Mouse (Mus musculus) forebrain, embryonic 14.5 days (tissue): ENCODE data around the gene Cyren. TPM values are rescaled to one million over a fixed set of nuclear protein-coding genes. Genes with fewer than 3 reads are reported as not detected.

Experiments used
- ATAC-seq: fragments of 200-750 bp; cut with Nextera tagmentation; 2 replicates; pipeline ENCODE4 v1.8.0; 2017; ENCODE audit warnings: mild to moderate bottlenecking, moderate library complexity
- DNase-seq: peaks from one replicate; pipeline ENCODE4 v3.0.0-alpha.2; 2015; ENCODE audit warnings: low spot score
- H3K27ac ChIP-seq: fragments of 300-500 bp; sonication (generic); 2 replicates; pipeline ENCODE4 v1.5.1; 2014; ENCODE audit warnings: low read depth, mild to moderate bottlenecking, control low read depth, low read length, moderate library complexity
- H3K27me3 ChIP-seq: fragments of 300-500 bp; sonication (generic); replicated peaks from 2 replicates; pipeline ENCODE4 v1.6.1; 2014; ENCODE audit warnings: low read length, control low read depth, mixed read lengths; ENCODE audit not compliant: control insufficient read depth, insufficient read depth
- H3K36me3 ChIP-seq: fragments of 300-500 bp; sonication (generic); 2 replicates; pipeline ENCODE4 v1.6.1; 2014; ENCODE audit warnings: low read length, control low read depth; ENCODE audit not compliant: control insufficient read depth, insufficient read depth
- H3K4me1 ChIP-seq: fragments of 300-500 bp; sonication (generic); 2 replicates; pipeline ENCODE4 v1.6.1; 2014; ENCODE audit warnings: antibody characterized with exemption, low read length, control low read depth; ENCODE audit not compliant: control insufficient read depth, insufficient read depth
- H3K4me2 ChIP-seq: fragments of 300-500 bp; sonication (generic); 2 replicates; pipeline ENCODE4 v1.6.1; 2014; ENCODE audit warnings: mild to moderate bottlenecking, control low read depth, low read length
- H3K4me3 ChIP-seq: fragments of 300-500 bp; sonication (generic); 2 replicates; pipeline ENCODE4 v1.5.1; 2014; ENCODE audit warnings: low read depth, low read length, control low read depth
- H3K9ac ChIP-seq: fragments of 300-500 bp; sonication (generic); 2 replicates; pipeline ENCODE4 v1.6.1; 2014; ENCODE audit warnings: mild to moderate bottlenecking, low read length, control low read depth, moderate library complexity
- H3K9me3 ChIP-seq: fragments of 300-500 bp; sonication (generic); replicated peaks from 2 replicates; pipeline ENCODE4 v1.6.1; 2016; ENCODE audit warnings: low read length, control low read depth, mixed read lengths; ENCODE audit not compliant: control insufficient read depth
- WGBS: fragments of 180-500 bp; shearing (Covaris S2); extraction: QIAGEN DNeasy Blood & Tissue Kit; methylation state at CpG from one replicate; pipeline ENCODE4 v1.1.7; 2014; 5-methylcytosine and 5-hydroxymethylcytosine counted together
- polyA plus RNA-seq: library from polyadenylated mRNA; unstranded; fragments of >200 nt; fragmentation: Nextera tagmentation; extraction: Ambion mirVana; gene quantifications from 2 replicates; pipeline ENCODE4 v1.2.1, GENCODE M21; 2014

Gene Cyren
- polyA plus RNA-seq, 1 experiment from 2014 or later, result 7.9 TPM

DNA sequence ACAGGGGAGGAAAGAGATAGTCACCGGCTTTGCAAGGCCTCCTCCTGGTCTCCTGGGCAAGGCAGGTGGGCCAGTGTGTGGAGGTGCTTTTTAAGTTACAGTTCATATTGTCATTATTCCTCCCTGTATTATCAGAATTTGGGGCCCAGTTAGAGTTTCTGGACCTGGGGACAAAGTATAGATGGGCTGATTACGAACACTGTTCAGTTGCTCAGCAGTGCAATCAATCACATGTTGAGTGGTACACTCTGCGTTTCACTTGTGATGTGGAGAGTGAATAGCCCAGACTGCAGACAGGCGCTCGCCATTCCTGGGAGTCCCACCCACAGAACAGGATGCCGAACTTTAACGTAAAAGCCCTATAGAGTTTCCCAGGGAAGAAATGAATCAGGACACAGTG, 6.9 kb upstream of the Cyren start:
- H3K4me3 ChIP-seq, result no peak overlapping the region
- DNase-seq (no peak), ATAC-seq (no peak)
- no peaks in the 10 kb centered on the region for H3K9me3 ChIP-seq
- no peak overlapping the region for H3K27ac ChIP-seq
- 91% methylated on average over 7 of the region's 7 CpGs for WGBS
- peaks cover 50% of the 10 kb centered on the region for H3K36me3 ChIP-seq
- H3K9ac ChIP-seq, result no peak overlapping the region
- H3K4me2 ChIP-seq, result no peak overlapping the region
- H3K27me3 ChIP-seq, result no peaks in the 10 kb centered on the region
- H3K4me1 ChIP-seq, result peaks cover 5% of the 10 kb centered on the region; the same call in 1 of the 2 replicates

DNA sequence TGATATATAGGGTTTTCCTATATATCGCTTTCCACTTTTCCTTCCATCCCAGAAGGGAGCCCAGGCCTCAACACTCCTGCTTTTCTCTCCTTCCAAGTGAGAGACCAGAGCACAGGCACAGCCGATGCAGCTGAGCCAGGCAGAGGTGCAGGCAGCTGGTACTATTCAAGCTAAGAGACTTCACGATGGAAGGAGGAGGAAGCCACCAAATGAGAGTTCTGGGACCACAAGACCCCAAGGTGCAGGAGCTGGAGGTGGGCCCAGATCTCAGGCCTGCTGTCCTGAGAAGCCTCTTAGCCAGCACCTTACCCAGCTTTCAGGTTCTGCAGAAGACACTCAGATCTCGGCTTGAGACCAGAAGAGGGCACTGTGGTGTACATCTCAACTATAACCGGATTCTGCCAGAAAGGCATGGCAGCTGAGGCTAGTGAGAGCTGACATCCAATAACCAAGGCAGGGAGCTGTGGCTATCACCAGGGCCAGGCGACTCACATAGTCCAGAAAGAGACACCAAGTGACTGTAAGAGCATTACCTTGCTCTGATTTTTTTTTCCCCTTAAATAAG, 2.1 kb upstream of the Cyren start:
- ATAC-seq (no peak), DNase-seq (peak; percentile 61)
- WGBS, result 61% methylated on average over 6 of the region's 6 CpGs
- Histone ChIP-seq H3K9ac (no peak overlapping the region), H3K36me3 (peaks cover 28% of the 10 kb centered on the region), H3K27ac (no peak overlapping the region), H3K4me2 (no peak overlapping the region), H3K4me1 (peaks cover 10% of the 10 kb centered on the region; the same call in 1 of the 2 replicates), H3K27me3 (no peaks in the 10 kb centered on the region), H3K9me3 (no peaks in the 10 kb centered on the region), H3K4me3 (no peak overlapping the region)

DNA sequence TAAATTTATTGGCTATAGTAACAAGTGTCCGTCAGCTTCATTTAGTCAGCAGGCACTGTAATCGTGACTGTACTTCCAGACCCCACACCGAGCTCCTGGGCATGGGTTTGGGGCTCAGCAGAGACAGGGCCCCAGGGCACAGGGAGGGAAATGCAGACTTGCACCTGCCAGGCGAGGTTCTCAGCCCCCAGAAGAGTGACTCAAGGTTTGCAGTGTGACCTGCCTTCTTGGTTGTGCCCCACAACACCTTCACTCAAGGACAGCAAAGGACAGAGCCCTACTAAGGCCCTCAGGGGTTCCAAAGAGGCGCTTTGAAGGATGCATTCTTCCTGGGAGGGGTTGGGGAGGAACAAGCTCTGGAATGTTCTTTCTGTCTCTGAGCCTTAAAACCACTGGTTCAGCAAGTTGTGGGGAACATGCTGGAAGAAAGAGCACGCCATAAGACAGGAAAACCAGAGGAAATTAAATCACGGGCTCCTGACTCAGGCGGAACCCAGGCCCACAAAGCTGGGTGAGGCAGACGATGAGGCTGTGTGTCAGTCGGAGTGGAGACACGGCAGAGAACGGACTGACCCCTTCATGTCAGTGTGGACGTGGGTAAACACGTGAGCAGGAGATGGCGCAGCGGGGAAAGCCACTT, 1.4 kb upstream of the Cyren start:
- no peak overlapping the region for H3K9ac ChIP-seq
- 90% methylated on average over 16 of the region's 16 CpGs for WGBS
- no peak for DNase-seq
- peaks cover 10% of the 10 kb centered on the region; the same call in 1 of the 2 replicates for H3K4me1 ChIP-seq
- H3K36me3 ChIP-seq, result peaks cover 25% of the 10 kb centered on the region
- H3K4me3 ChIP-seq, result no peak overlapping the region
- H3K27me3 ChIP-seq, result no peaks in the 10 kb centered on the region
- no peaks in the 10 kb centered on the region for H3K9me3 ChIP-seq
- ATAC-seq, result no peak
- H3K27ac ChIP-seq, result no peak overlapping the region
- no peak overlapping the region for H3K4me2 ChIP-seq

DNA sequence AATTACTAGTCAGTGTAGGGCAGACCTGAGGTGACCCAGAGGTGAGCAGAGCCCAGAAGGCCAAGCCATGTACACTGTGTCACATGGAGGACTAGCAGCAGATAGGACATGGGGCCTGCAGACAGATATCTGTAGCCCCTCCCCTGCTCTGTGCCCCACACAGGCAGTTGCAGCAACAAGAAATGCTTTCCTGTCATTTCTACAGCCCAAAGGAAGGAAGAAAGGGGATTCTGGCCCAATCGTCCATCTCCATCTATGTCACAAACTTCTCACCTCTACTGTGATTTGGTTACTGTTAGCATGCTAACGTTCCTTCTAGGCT, 1.1 kb downstream of the Cyren start:
- H3K9me3 ChIP-seq, result no peaks in the 10 kb centered on the region
- peak overlapping the region; percentile 66 for H3K4me3 ChIP-seq
- no peak for DNase-seq
- H3K27me3 ChIP-seq, result no peaks in the 10 kb centered on the region
- H3K4me1 ChIP-seq, result peaks cover 10% of the 10 kb centered on the region; the same call in 1 of the 2 replicates
- 33% methylated on average over 2 of the region's 2 CpGs for WGBS
- H3K36me3 ChIP-seq, result peaks cover 16% of the 10 kb centered on the region; the same call in 1 of the 2 replicates
- peak overlapping the region; percentile 89 for H3K9ac ChIP-seq
- no peak overlapping the region for H3K27ac ChIP-seq
- ATAC-seq, result no peak; the same call in 1 of the 2 replicates
- peak overlapping the region; percentile 75 for H3K4me2 ChIP-seq

DNA sequence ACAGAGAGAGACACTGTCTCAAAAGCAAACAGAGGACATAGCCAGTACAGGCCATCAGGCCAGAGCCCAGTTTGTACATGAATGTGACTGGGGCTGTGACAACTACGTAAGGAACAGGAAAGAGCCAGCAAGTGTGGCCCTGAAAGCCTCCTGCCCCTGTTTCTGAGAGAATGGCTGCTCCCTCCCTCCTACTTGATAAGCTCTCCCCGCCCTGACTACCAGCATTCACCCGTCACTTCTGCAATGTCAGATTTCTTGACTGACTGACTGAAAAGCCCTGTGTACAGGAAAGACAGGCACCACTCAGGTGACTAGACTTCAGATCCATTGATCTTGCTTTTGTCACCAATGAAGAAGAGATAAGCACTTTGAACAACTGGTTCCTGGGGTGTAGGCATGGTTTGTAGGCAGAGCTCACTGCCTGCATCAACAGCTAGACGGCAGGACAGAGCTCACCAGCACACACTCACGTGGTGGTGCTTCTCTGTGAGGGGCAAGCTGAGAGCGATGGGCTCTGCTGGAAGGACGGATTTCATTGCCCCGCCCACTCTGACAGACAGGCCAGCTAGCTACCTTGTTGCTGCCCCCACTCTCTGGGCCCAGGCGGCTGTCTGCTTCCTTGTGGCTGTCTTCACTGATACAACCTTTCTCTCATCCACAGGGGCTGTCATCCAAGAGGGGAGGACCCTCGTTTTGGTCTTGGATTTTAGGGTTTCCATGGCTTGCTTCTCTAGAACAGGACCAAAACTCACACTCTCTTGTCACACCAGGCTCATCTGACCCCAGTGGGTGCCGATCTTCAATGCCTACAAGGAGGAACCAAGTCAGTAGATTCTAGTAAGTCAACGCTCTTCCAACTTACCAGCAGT, 1.7 kb downstream of the Cyren start:
- H3K4me2 ChIP-seq, result peak overlapping the region; percentile 75; the same call in 1 of the 2 replicates
- H3K9ac ChIP-seq, result peak overlapping the region; percentile 89
- 57% methylated on average over 12 of the region's 12 CpGs for WGBS
- H3K36me3 ChIP-seq, result peaks cover 16% of the 10 kb centered on the region; the same call in 1 of the 2 replicates
- H3K4me1 ChIP-seq, result peaks cover 10% of the 10 kb centered on the region; the same call in 1 of the 2 replicates
- no peaks in the 10 kb centered on the region for H3K9me3 ChIP-seq
- DNase-seq (no peak), ATAC-seq (no peak)
- no peak overlapping the region for H3K27ac ChIP-seq
- no peak overlapping the region for H3K4me3 ChIP-seq
- no peaks in the 10 kb centered on the region for H3K27me3 ChIP-seq

DNA sequence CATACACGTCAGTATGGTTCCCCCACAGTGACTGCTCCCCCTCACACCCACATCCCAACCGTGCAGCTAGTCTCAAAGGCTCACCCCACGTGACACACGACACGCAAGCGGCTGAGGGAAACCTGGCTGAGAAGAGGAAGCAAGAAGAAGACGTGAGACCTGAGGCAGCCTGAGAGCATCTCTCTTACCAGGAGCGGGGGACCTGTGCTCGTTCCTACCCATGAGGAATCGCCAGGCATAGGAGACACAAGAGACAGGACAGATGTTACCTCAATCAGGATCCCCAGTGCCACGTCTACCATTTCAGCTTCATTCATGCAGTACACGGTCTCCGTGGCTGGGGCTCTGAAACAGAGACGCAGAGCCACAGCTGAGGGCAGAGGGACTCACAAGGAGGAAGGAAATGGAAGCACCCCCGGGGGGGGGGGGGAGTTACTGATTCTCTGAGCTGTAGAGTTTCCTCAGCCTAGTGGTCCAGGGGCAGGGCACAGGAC, 2.5 kb downstream of the Cyren start:
- no peaks in the 10 kb centered on the region for H3K27me3 ChIP-seq
- H3K27ac ChIP-seq, result no peak overlapping the region
- peaks cover 8% of the 10 kb centered on the region; the same call in 1 of the 2 replicates for H3K36me3 ChIP-seq
- no peak overlapping the region for H3K9ac ChIP-seq
- peaks cover 10% of the 10 kb centered on the region; the same call in 1 of the 2 replicates for H3K4me1 ChIP-seq
- no peak overlapping the region for H3K4me3 ChIP-seq
- ATAC-seq (no peak), DNase-seq (no peak)
- 92% methylated on average over 15 of the region's 15 CpGs for WGBS
- H3K9me3 ChIP-seq, result no peaks in the 10 kb centered on the region
- H3K4me2 ChIP-seq, result no peak overlapping the region

DNA sequence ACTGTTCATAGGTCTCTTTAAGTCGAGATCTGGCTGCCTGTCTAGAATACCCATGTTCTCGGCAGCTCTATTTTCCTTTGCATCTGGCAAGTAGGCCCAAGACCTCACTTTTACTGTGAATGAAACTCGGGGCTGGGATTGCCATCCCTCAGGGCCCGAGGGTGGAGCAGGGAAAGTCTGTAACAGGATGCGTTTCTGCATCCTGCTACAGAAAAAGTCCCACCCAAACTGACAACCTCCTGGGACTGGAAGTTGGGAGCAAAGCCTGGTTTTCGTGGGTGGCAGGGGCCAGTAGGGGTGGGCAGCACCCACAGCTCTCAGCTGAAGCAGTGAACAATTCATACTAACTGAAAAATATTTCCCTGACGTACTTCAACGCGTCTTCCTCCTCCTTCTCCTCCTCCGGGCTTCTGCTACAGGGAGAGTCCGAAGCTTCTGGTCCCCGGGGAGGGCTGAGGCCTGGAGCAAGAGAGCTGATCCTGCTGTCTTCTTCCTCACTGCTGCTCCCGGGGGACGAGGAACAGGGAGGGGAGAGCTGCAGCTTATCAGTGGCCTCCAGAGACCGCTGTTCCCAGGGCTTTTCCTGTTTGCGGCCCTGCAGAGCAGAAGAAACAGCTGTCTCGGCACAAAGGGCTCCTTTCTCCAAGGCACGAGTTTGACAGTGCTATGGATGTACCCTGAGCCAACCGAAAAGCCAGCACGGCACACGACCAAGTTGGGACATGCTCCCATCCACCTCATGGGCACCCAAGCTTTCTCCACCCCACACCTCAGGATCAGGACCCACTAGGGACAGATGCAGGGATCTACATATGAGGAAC, 3.5 kb downstream of the Cyren start:
- H3K27ac ChIP-seq, result no peak overlapping the region
- no peak for ATAC-seq

DNA sequence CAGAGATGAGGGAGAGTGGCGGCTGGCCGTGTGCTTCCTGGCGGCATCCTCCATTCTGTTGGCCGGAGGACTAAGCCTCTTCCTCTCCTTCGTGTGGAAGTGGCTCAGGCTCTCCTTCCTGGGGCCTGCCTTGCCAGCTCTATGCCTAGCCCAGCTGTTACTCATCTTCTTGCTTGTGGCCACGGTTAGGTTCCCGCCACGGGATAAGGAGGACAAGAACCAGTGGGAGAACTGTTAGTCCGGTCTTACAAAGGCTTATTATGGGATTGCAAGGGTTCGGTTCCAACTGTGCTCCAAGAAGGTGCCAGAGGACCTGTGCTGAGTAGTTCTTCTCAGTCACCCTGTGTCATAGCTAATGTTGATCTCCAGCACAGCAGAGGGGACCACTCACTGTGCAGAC, 5.0 kb downstream of the Cyren start:
- H3K4me2 ChIP-seq, result no peak overlapping the region
- no peak overlapping the region for H3K27ac ChIP-seq
- H3K27me3 ChIP-seq, result no peaks in the 10 kb centered on the region
- whole genome bisulfite sequencing, result 82% methylated on average over 10 of the region's 10 CpGs
- peaks cover 10% of the 10 kb centered on the region; the same call in 1 of the 2 replicates for H3K4me1 ChIP-seq
- no peak overlapping the region for H3K4me3 ChIP-seq
- peaks cover 5% of the 10 kb centered on the region; the same call in 1 of the 2 replicates for H3K36me3 ChIP-seq
- H3K9ac ChIP-seq, result no peak overlapping the region
- ATAC-seq (no peak), DNase-seq (no peak)
- H3K9me3 ChIP-seq, result no peaks in the 10 kb centered on the region

More for the DNA sequence above, 3.5 kb downstream of the Cyren start:
- Histone ChIP-seq H3K9me3 (no peaks in the 10 kb centered on the region), H3K4me1 (peaks cover 10% of the 10 kb centered on the region; the same call in 1 of the 2 replicates), H3K9ac (no peak overlapping the region), H3K4me3 (no peak overlapping the region), H3K27me3 (no peaks in the 10 kb centered on the region), H3K4me2 (no peak overlapping the region), H3K36me3 (peaks cover 5% of the 10 kb centered on the region; the same call in 1 of the 2 replicates)
- DNase-seq, result no peak
- 84% methylated on average over 21 of the region's 21 CpGs for WGBS
